Mouse (Mus musculus) MEL (cell line): ENCODE measurements at regions not wholly inside any gene's neighbourhood (a gene's known extent, or its start where the extent isn't known, plus 50 kb on each side); places are given as distances from the start of the nearest gene placed in this dataset.

Experiments used
- CHD1 ChIP-seq: IDR thresholded peaks from 2 replicates; pipeline ENCODE4 v1.6.1; 2012; ENCODE audit warnings: low read depth, mild to moderate bottlenecking, inconsistent platforms, low read length, improper control_type of control experiment
- CHD2 ChIP-seq: IDR thresholded peaks from 2 replicates; pipeline ENCODE4 v1.6.1; 2011; ENCODE audit warnings: low read length, improper control_type of control experiment
- CTCF ChIP-seq, 3 experiments: IDR thresholded peaks in 2 of 3; conservative IDR thresholded peaks in 1 of 3; 2 replicates each; pipeline ENCODE4 v1.5.1; 2011 to 2012; ENCODE audit warnings: low read length in 3 of 3, low read depth in 2 of 3, mild to moderate bottlenecking in 2 of 3, improper control_type of control experiment in 1 of 3, inconsistent platforms in 1 of 3, mixed read lengths in 1 of 3, moderate library complexity in 1 of 3; ENCODE audit not compliant: control insufficient read depth in 1 of 3, insufficient read depth in 1 of 3, poor library complexity in 1 of 3, severe bottlenecking in 1 of 3
- EP300 ChIP-seq, 2 experiments: IDR thresholded peaks; 2 replicates each; pipeline ENCODE4 v1.6.1; 2011; ENCODE audit warnings: improper control_type of control experiment in 2 of 2, low read length in 2 of 2, low read depth in 1 of 2, mild to moderate bottlenecking in 1 of 2
- GATA1 ChIP-seq: IDR thresholded peaks from 2 replicates; pipeline ENCODE4 v1.6.1; 2011; ENCODE audit warnings: low read depth, low read length, improper control_type of control experiment
- HCFC1 ChIP-seq: IDR thresholded peaks from 2 replicates; pipeline ENCODE4 v1.6.1; 2012; ENCODE audit warnings: low read depth, mild to moderate bottlenecking, inconsistent platforms, low read length, improper control_type of control experiment, moderate library complexity
- POLR2A ChIP-seq, 2 experiments: IDR thresholded peaks; 2 replicates each; pipeline ENCODE4 v1.6.1; 2011 to 2012; ENCODE audit warnings: low read length in 2 of 2, mild to moderate bottlenecking in 2 of 2, control low read depth in 1 of 2, improper control_type of control experiment in 1 of 2, low read depth in 1 of 2, moderate library complexity in 1 of 2; ENCODE audit not compliant: control insufficient read depth in 1 of 2, insufficient read depth in 1 of 2, poor library complexity in 1 of 2
- POLR2AphosphoS5 ChIP-seq: IDR thresholded peaks from 2 replicates; pipeline ENCODE4 v1.6.1; 2012; ENCODE audit warnings: low read depth, borderline replicate concordance, mild to moderate bottlenecking, inconsistent platforms, low read length, moderate library complexity, mixed read lengths
- RCOR1 ChIP-seq: IDR thresholded peaks from 2 replicates; pipeline ENCODE4 v1.6.1; 2012; ENCODE audit warnings: low read depth, mild to moderate bottlenecking, inconsistent platforms, low read length, improper control_type of control experiment
- TAL1 ChIP-seq: IDR thresholded peaks from 2 replicates; pipeline ENCODE4 v1.6.1; 2012; ENCODE audit warnings: mild to moderate bottlenecking, inconsistent platforms, low read length, moderate library complexity, mixed read lengths
- ZC3H11A ChIP-seq: IDR thresholded peaks from 2 replicates; pipeline ENCODE4 v1.6.1; 2012; ENCODE audit warnings: low read depth, mild to moderate bottlenecking, inconsistent platforms, low read length, improper control_type of control experiment
- ZKSCAN1 ChIP-seq: IDR thresholded peaks from 2 replicates; pipeline ENCODE4 v1.6.1; 2012; ENCODE audit warnings: low read depth, mild to moderate bottlenecking, inconsistent platforms, low read length, improper control_type of control experiment, moderate library complexity

DNA sequence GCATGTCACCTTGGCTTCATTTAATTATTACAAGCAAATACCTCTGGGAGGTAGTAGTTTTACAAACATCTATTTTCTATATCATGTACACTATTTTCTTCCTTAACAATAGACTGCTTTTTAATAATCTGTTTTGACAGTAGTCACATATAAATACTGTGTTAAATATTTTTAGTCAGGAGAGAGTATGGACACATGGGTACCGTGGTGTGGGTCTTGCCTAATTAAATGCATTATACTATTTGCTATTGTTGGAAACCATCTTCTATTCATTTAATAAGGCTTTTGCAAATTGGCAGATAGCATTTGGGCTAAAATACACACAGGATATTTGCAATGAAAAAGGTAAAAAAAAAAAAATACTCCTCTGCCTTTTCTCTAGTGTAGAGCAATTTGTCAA is 222.3 kb downstream of the Isl1 start:
- TF ChIP-seq POLR2A (IDR thresholded peaks at IDR 0.05; ENCODE audit: control insufficient read depth in 1 of 2, insufficient read depth in 1 of 2, low read depth in 1 of 2, low read length in 2 of 2, poor library complexity in 1 of 2) (no peak), ZC3H11A (no peak), CHD2 (no peak), CTCF (IDR thresholded peaks at IDR 0.05 in 2 of 3, conservative IDR thresholded peaks at IDR 0.05 in 1 of 3; ENCODE audit: control insufficient read depth in 1 of 3, insufficient read depth in 1 of 3, low read depth in 2 of 3, low read length in 3 of 3, poor library complexity in 1 of 3, severe bottlenecking in 1 of 3) (no peak), CHD1 (no peak), HCFC1 (no peak), POLR2AphosphoS5 (no peak), EP300 (IDR thresholded peaks at IDR 0.05; ENCODE audit: low read depth in 1 of 2, low read length in 2 of 2) (no peak), RCOR1 (no peak), ZKSCAN1 (no peak), TAL1 (no peak), GATA1 (no peak)
